Mouse (Mus musculus) right cerebral cortex, postnatal 25 days (tissue): ENCODE measurements around the gene Smagp.

Experiments used
- DNase-seq: peaks from one replicate; pipeline ENCODE4 v3.0.0; 2022

The Smagp gene

GRCm38 (mm10) chr15:100665411-100666218, 28.9 kb upstream of the Smagp start:
- DNase-seq = no peak

GRCm38 (mm10) chr15:100664813-100665274, 28.1 kb upstream of the Smagp start:
- no peak for DNase-seq

- DNase-seq = no peak
Observed at GRCm38 (mm10) chr15:100660805-100661204, 24.1 kb upstream of the Smagp start.

- no peak for DNase-seq
Observed at GRCm38 (mm10) chr15:100660306-100660705, 23.6 kb upstream of the Smagp start.

- no peak for DNase-seq
Observed at GRCm38 (mm10) chr15:100655201-100655600, 18.5 kb upstream of the Smagp start.

GRCm38 (mm10) chr15:100654271-100654670, 17.5 kb upstream of the Smagp start:
- DNase-seq = no peak

GRCm38 (mm10) chr15:100651610-100652009, 14.9 kb upstream of the Smagp start:
- no peak for DNase-seq

- DNase-seq = no peak
Observed at GRCm38 (mm10) chr15:100650111-100650510, 13.4 kb upstream of the Smagp start.

- DNase-seq = no peak
Observed at GRCm38 (mm10) chr15:100646161-100646560, 9.4 kb upstream of the Smagp start.

- DNase-seq = no peak
Observed at GRCm38 (mm10) chr15:100642451-100642850, 5.7 kb upstream of the Smagp start.

GRCm38 (mm10) chr15:100641226-100641810, 4.6 kb upstream of the Smagp start:
- no peak for DNase-seq

- no peak for DNase-seq
Observed at GRCm38 (mm10) chr15:100639972-100640750, 3.4 kb upstream of the Smagp start.

GRCm38 (mm10) chr15:100637661-100638060, 921 bp upstream of the Smagp start:
- no peak for DNase-seq

GRCm38 (mm10) chr15:100635851-100636645, 692 bp downstream of the Smagp start:
- no peak for DNase-seq

- DNase-seq = no peak
Observed at GRCm38 (mm10) chr15:100635239-100635638, 1.5 kb downstream of the Smagp start.

GRCm38 (mm10) chr15:100633341-100633740, 3.4 kb downstream of the Smagp start:
- DNase-seq = no peak

- no peak for DNase-seq
Observed at GRCm38 (mm10) chr15:100632323-100632722, 4.4 kb downstream of the Smagp start.

GRCm38 (mm10) chr15:100631454-100632170, 5.1 kb downstream of the Smagp start:
- DNase-seq = no peak

GRCm38 (mm10) chr15:100630126-100630525, 6.6 kb downstream of the Smagp start:
- DNase-seq = no peak

- DNase-seq = no peak
Observed at GRCm38 (mm10) chr15:100628797-100629196, 7.9 kb downstream of the Smagp start.

- DNase-seq = no peak
Observed at GRCm38 (mm10) chr15:100627774-100628370, 8.9 kb downstream of the Smagp start.

- no peak for DNase-seq
Observed at GRCm38 (mm10) chr15:100627287-100627686, 9.5 kb downstream of the Smagp start.
